Mouse (Mus musculus) CH12.LX (cell line): ENCODE results near the gene Rab11fip5.

Experiments used
- HCFC1 ChIP-seq: IDR thresholded peaks from 2 replicates; pipeline ENCODE4 v1.6.1; 2012; ENCODE audit warnings: low read depth, mild to moderate bottlenecking, inconsistent platforms, low read length, improper control_type of control experiment
- POLR2A ChIP-seq: IDR thresholded peaks from 2 replicates; pipeline ENCODE4 v1.6.1; 2011; ENCODE audit warnings: low read depth, mild to moderate bottlenecking, improper control_type of control experiment, low read length
- ZNF384 ChIP-seq: IDR thresholded peaks from 2 replicates; pipeline ENCODE4 v1.6.1; 2012; ENCODE audit warnings: low read depth, low read length, improper control_type of control experiment, inconsistent platforms

DNA sequence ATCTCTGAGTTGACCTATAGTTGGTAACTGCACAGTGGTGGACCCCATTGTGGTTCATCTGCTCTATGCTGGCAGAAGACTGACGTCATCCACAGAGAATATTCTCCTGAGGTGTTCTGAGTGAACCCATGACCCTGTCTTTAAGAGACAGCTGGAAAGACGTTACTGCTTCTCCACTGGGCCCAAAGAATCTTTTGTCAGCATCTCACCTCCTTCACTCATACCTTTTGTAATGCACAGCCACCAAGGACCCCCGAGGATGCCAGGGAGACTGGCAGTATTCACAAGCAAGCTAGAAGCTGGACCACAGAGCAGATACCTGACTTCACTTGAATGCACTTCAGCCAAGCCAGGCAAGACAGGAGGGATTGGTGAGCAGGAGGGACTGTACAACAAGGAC is 39.1 kb downstream of the Rab11fip5 start:
- TF ChIP-seq ZNF384 (no peak), HCFC1 (no peak), POLR2A (no peak)
